Mouse (Mus musculus): ENCODE data around the gene Prpf39. TPM values are rescaled to one million over a fixed set of nuclear protein-coding genes. Genes with fewer than 3 reads are reported as not detected.

Gene Prpf39
- 39.7 and 40.6 TPM in 2 replicates for polyA plus RNA-seq (2015; fragmentation: Nextera tagmentation; extraction: Ambion mirVana)

DNA sequence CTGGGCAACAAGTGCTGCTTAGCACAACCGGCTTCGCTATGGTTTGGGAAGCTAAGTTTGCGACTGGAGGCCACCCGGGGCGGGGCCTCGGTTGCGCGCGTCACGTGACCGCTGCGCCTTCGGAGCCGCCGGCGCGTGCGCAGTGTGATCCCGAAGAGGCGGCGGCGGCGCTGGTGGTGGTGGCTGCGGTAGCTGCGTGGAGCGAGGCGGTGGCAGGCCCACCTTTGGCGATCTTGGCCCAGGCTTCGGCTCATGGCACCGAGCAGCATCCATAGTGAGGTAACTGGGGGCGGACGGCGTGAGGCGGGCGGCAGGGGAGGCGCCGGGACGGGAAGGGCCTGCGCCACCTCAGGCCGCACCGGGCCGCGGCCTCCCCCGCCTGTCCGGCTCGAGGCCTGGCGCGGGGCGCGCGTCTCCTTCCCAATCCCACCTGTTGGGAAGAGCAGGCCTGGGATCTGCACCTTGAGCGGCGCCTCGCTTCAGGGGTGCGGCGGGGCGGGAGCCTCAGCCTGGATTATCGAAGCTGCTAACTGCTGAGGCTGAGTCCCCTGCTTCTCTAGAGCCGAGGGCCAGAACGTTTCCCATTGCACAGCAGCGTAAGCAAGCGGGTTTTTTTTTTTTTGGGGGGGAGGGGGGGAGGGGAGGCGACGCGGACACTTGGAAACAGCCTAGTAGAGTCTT, at the start of gene Prpf39:
Prpf39 (plus strand) TSS at position 144 of the 681 bp plus-strand sequence.

GRCm38 (mm10) chr12:65073611-65074178, 37.6 kb downstream of the Prpf39 start, which contains the start of gene Fkbp3:
Gene Fkbp3 (minus strand): TSS chr12:65074007.

DNA sequence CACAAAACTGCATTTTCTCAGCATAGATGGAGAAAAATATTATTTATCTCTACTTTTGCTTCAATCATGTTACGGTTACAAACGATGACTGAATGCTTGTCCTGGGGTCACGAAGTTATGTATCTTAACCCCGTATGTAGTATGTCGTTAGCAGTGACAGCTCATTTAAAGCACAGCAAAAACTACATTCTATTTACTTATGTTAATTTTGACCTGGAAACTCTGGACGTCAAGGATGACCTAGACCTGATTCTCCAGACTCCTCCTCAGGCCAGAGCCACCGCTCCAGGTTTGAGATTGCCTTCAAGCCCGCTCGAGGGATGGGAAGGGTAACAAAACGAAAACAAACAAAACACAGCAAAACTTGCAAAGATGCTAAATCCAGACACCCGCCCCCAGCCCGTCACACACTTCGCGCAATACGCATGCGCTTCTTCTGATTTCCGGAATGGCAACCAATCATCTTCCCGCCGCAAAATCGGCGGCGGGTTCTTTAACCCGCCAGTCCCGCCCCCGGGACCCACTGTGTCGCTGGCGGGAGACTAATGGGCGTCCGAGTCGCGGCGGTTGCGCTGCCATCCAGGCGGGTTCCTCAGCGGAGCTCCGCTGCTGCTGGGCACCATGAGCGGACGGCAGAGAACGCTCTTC, 39.1 kb downstream of the Prpf39 start, which contains the start of gene Fancm:
Fancm (plus strand) TSS at position 519 of the 648 bp plus-strand sequence.

Other genes with a start within 250 kb of the Prpf39 start
- gene Gm527, start 118.4 kb upstream of the Prpf39 start, polyA plus RNA-seq (2015; fragmentation: Nextera tagmentation; extraction: Ambion mirVana): 1.6 and 2.7 TPM in 2 replicates
- 17.3 and 18.1 TPM in 2 replicates for gene Klhl28, start 70.8 kb upstream of the Prpf39 start, polyA plus RNA-seq (2015; fragmentation: Nextera tagmentation; extraction: Ambion mirVana)
- 16.2 and 19.0 TPM in 2 replicates for gene Togaram1, start 70.5 kb upstream of the Prpf39 start, polyA plus RNA-seq (2015; fragmentation: Nextera tagmentation; extraction: Ambion mirVana)
- gene Fkbp3, start 37.7 kb downstream of the Prpf39 start, polyA plus RNA-seq (2015; fragmentation: Nextera tagmentation; extraction: Ambion mirVana): 498 and 536 TPM in 2 replicates
- 9.9 and 10.3 TPM in 2 replicates for gene Fancm, start 39.3 kb downstream of the Prpf39 start, polyA plus RNA-seq (2015; fragmentation: Nextera tagmentation; extraction: Ambion mirVana)
- 5.4 and 6.3 TPM in 2 replicates for gene Mis18bp1, start 136.3 kb downstream of the Prpf39 start, polyA plus RNA-seq (2015; fragmentation: Nextera tagmentation; extraction: Ambion mirVana)
- gene Wdr20rt, start 189.2 kb downstream of the Prpf39 start, polyA plus RNA-seq (2015; fragmentation: Nextera tagmentation; extraction: Ambion mirVana): not detected in 2 replicates

Measured in neural tube, postnatal 0 days (tissue).